Mouse (Mus musculus): ENCODE data around the gene Vmn2r27. TPM values are rescaled to one million over a fixed set of nuclear protein-coding genes. Genes with fewer than 3 reads are reported as not detected.

The Vmn2r27 gene
- polyA plus RNA-seq (2021), result not detected

- in situ Hi-C loops (cut with MboI; ENCODE audit: low pct_unique_long_range_greater_than_20kb), result no loop called here
- POLR2A ChIA-PET, result no interaction called here
- no peak for DNase-seq (ENCODE audit: low read depth, low spot score)
These were observed at the start of gene Vmn2r27 for GRCm38 (mm10) chr6:124231756-124232155. Vmn2r27 (minus strand) TSS chr6:124231856.

GRCm38 (mm10) chr6:124278291-124278690, 46.6 kb upstream of the Vmn2r27 start:
- no peak for ATAC-seq
- peaks cover 24% of the 10 kb centered on the region for H3K27me3 ChIP-seq
- ChIA-PET POLR2A (no interaction called here), CTCF (no interaction called here)
- no peak for DNase-seq (ENCODE audit: low read depth, low spot score)
- in situ Hi-C loops (cut with MboI; ENCODE audit: low pct_unique_long_range_greater_than_20kb), result no loop called here
- TF ChIP-seq CTCF (IDR thresholded peaks at IDR 0.05), result no peak

More at GRCm38 (mm10) chr6:124231756-124232155, at the start of gene Vmn2r27:
- H3K27me3 ChIP-seq, result no peaks in the 10 kb centered on the region
- TF ChIP-seq CTCF (IDR thresholded peaks at IDR 0.05), result no peak
- CTCF ChIA-PET, result no interaction called here
- no peak for ATAC-seq

GRCm38 (mm10) chr6:124277641-124278040, 46.0 kb upstream of the Vmn2r27 start:
- DNase-seq (ENCODE audit: low read depth, low spot score) (no peak), ATAC-seq (no peak)
- ChIA-PET POLR2A (no interaction called here), CTCF (no interaction called here)
- H3K27me3 ChIP-seq, result peaks cover 29% of the 10 kb centered on the region
- in situ Hi-C loops (cut with MboI; ENCODE audit: low pct_unique_long_range_greater_than_20kb), result no loop called here
- TF ChIP-seq CTCF (IDR thresholded peaks at IDR 0.05), result no peak

GRCm38 (mm10) chr6:124273231-124273880, 41.7 kb upstream of the Vmn2r27 start:
- in situ Hi-C loops (cut with MboI; ENCODE audit: low pct_unique_long_range_greater_than_20kb), result loop anchor here (25.0 kb wide), 1 partner anchor 264 kb away; the partner anchor contains the start of gene C1s1
- DNase-seq (ENCODE audit: low read depth, low spot score) (no peak), ATAC-seq (no peak)
- POLR2A ChIA-PET, result no interaction called here
- H3K27me3 ChIP-seq, result peaks cover 23% of the 10 kb centered on the region
- no peak for TF ChIP-seq CTCF (IDR thresholded peaks at IDR 0.05)
- CTCF ChIA-PET, result no interaction called here

- in situ Hi-C loops (cut with MboI; ENCODE audit: low pct_unique_long_range_greater_than_20kb), result loop anchor here (5.0 to 25.0 kb wide), 4 partner anchors 115 to 1368 kb away; partner anchors contain the start of gene C1s1
- ChIA-PET POLR2A (no interaction called here), CTCF (no interaction called here)
- DNase-seq (ENCODE audit: low read depth, low spot score) (no peak), ATAC-seq (peak; percentile 78)
- peak; percentile 90 for TF ChIP-seq CTCF (IDR thresholded peaks at IDR 0.05)
- peaks cover 12% of the 10 kb centered on the region for H3K27me3 ChIP-seq
These were observed 31.0 kb upstream of the Vmn2r27 start for GRCm38 (mm10) chr6:124262696-124263095.

- no peak for DNase-seq (ENCODE audit: low read depth, low spot score)
- ChIA-PET CTCF (interaction anchor here (0.8 kb wide), 1 partner anchor 36 kb away, joined by 3 read pairs; no protein-coding TSS in a partner anchor), POLR2A (no interaction called here)
- TF ChIP-seq CTCF (IDR thresholded peaks at IDR 0.05), result peak; percentile 80
- H3K27me3 ChIP-seq, result peaks cover 12% of the 10 kb centered on the region
- in situ Hi-C loops (cut with MboI; ENCODE audit: low pct_unique_long_range_greater_than_20kb), result loop anchor here (5.0 to 25.0 kb wide), 4 partner anchors 117 to 1366 kb away; partner anchors contain the start of gene C1s1
- no peak for ATAC-seq
These were observed 28.7 kb upstream of the Vmn2r27 start for GRCm38 (mm10) chr6:124260198-124260931.

GRCm38 (mm10) chr6:124255721-124256470, 24.2 kb upstream of the Vmn2r27 start:
- peaks cover 15% of the 10 kb centered on the region for H3K27me3 ChIP-seq
- in situ Hi-C loops (cut with MboI; ENCODE audit: low pct_unique_long_range_greater_than_20kb), result loop anchor here (25.0 kb wide), 1 partner anchor 281 kb away; the partner anchor contains the start of gene C1s1
- TF ChIP-seq CTCF (IDR thresholded peaks at IDR 0.05), result no peak
- ChIA-PET CTCF (no interaction called here), POLR2A (no interaction called here)
- ATAC-seq (no peak), DNase-seq (ENCODE audit: low read depth, low spot score) (no peak)

- DNase-seq (ENCODE audit: low read depth, low spot score), result no peak
- TF ChIP-seq CTCF (IDR thresholded peaks at IDR 0.05), result no peak
- POLR2A ChIA-PET, result no interaction called here
These were observed 29.5 kb downstream of the Vmn2r27 start for GRCm38 (mm10) chr6:124202116-124202515.

GRCm38 (mm10) chr6:124168499-124169257, 63.0 kb downstream of the Vmn2r27 start:
- POLR2A ChIA-PET, result no interaction called here
- ATAC-seq, result no peak
- H3K27me3 ChIP-seq, result no peaks in the 10 kb centered on the region
- no peak for DNase-seq (ENCODE audit: low read depth, low spot score)
- CTCF ChIA-PET, result no interaction called here
- no peak for TF ChIP-seq CTCF (IDR thresholded peaks at IDR 0.05)
- in situ Hi-C loops (cut with MboI; ENCODE audit: low pct_unique_long_range_greater_than_20kb), result no loop called here

More at GRCm38 (mm10) chr6:124202116-124202515, 29.5 kb downstream of the Vmn2r27 start:
- no peaks in the 10 kb centered on the region for H3K27me3 ChIP-seq
- no peak for ATAC-seq
- CTCF ChIA-PET, result no interaction called here
- in situ Hi-C loops (cut with MboI; ENCODE audit: low pct_unique_long_range_greater_than_20kb), result no loop called here

- TF ChIP-seq CTCF (IDR thresholded peaks at IDR 0.05), result no peak
- POLR2A ChIA-PET, result no interaction called here
- no peak for ATAC-seq
- CTCF ChIA-PET, result no interaction called here
- DNase-seq (ENCODE audit: low read depth, low spot score), result no peak
- H3K27me3 ChIP-seq, result no peaks in the 10 kb centered on the region
- in situ Hi-C loops (cut with MboI; ENCODE audit: low pct_unique_long_range_greater_than_20kb), result no loop called here
These were observed 65.1 kb downstream of the Vmn2r27 start for GRCm38 (mm10) chr6:124166596-124166995.

Data from Patski (cell line).